8 mouse cellular contexts compared by ENCODE assay signal in the genomic region with DNA sequence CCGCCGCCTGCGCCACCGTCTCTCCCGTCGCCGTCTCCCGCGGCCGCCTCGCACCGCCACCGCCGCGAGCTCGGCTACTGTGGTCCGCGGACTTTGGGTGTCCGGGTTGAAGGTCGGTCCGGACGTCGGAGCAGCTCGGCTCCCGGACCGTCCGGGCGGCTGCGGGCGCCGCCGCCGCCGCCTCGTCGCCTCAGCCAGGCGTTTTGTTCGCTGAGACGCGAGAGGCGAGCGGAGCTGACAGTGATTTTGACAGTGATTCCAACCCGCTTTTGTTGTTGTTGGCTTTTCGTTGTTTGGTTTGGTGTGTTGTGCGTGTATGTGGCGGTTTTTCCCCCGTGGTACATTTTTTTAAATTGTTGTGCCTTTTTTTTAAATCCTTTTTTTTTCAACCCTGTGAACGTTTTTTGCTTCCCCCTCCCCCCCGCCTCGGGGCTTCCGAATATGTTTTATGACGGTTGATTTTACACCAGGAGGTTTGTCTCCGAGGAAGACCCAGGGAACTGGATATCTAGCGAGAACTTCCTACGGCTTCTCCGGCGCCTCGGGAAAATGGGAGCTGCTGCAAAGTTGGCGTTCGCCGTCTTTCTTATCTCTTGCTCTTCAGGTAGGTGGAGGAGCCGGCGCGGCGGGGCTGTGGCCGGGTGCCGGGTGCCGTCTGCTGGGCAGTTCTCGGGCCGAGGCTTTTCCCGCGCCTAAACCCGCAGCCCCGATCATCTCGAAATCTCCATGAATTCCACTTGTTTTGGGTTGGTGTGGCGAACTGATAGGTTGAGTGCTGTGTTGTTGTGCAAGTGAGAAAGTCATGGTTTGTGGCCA. TPM values are rescaled to one million over a fixed set of nuclear protein-coding genes. Genes with fewer than 3 reads are reported as not detected.
A peak's percentile ranks its signal among the peaks of the same experiment; 100 is the strongest.
DNase-seq lines count a peak whose midpoint lies in the region; ATAC-seq and TF ChIP-seq lines count a peak whose summit lies in the region.

No protein-coding gene starts in this region.

- no peak; the same call in 1 of the 2 replicates for TF ChIP-seq POLR2A in liver, adult 2 months (IDR thresholded peaks at IDR 0.05; ENCODE audit: extremely low read depth, insufficient read depth, low read length)

- peak overlapping the region; percentile 78 for H3K4me3 ChIP-seq in embryonic facial prominence, embryonic 10.5 days
- H3K4me3 ChIP-seq in liver, adult 2 months (ENCODE audit: insufficient read depth, low read depth, low read length): peak overlapping the region; percentile 79
- peak overlapping the region; percentile 88 for H3K4me3 ChIP-seq in midbrain, postnatal 0 days (ENCODE audit: low read depth, low read length)
- peak overlapping the region; percentile 77 for H3K4me3 ChIP-seq in stomach, embryonic 15.5 days (replicated peaks)

- peak overlapping the region; percentile 96 for H3K27ac ChIP-seq in embryonic facial prominence, embryonic 10.5 days (replicated peaks)
- H3K27ac ChIP-seq in liver, adult 2 months (replicated peaks; ENCODE audit: insufficient read depth, low read depth, low read length): peak overlapping the region; percentile 90
- H3K27ac ChIP-seq in midbrain, postnatal 0 days (ENCODE audit: low read depth, low read length): peak overlapping the region; percentile 98
- peak overlapping the region; percentile 96 for H3K27ac ChIP-seq in stomach, embryonic 15.5 days

- peaks cover 26% of the 10 kb centered on the region for H3K4me1 ChIP-seq in embryonic facial prominence, embryonic 10.5 days
- peaks cover 14% of the 10 kb centered on the region for H3K4me1 ChIP-seq in liver, adult 2 months (ENCODE audit: control insufficient read depth, insufficient read depth, low read length)
- peaks cover 6% of the 10 kb centered on the region; the same call in 1 of the 2 replicates for H3K4me1 ChIP-seq in midbrain, postnatal 0 days (ENCODE audit: insufficient read depth, low read length)
- no peaks in the 10 kb centered on the region for H3K4me1 ChIP-seq in stomach, embryonic 15.5 days

- WGBS in embryonic facial prominence, embryonic 10.5 days: under 1% methylated on average over 76 of the region's 76 CpGs
- under 1% methylated on average over 76 of the region's 76 CpGs for WGBS in liver, adult 2 months
- WGBS in midbrain, postnatal 0 days: under 1% methylated on average over 73 of the region's 76 CpGs
- under 1% methylated on average over 68 of the region's 76 CpGs for WGBS in stomach, embryonic 15.5 days

- DNase-seq in 3T3-L1 (ENCODE audit: low read depth, low spot score): peak; percentile 61
- peak; percentile 63 for DNase-seq in adrenal gland, postnatal 14 days
- DNase-seq in embryonic facial prominence, embryonic 10.5 days (ENCODE audit: low spot score): peak; percentile 71
- peak; percentile 46 for DNase-seq in heart, adult 8-10 months (ENCODE audit: low spot score)
- DNase-seq in kidney, adult 8-10 months: peak; percentile 12 to 33
- DNase-seq in liver, adult 2 months (ENCODE audit: extremely low read depth, low read depth, low spot score): peak; percentile 53
- peak; percentile 34 for DNase-seq in midbrain, postnatal 0 days (ENCODE audit: low spot score)

- H3K9ac ChIP-seq in liver, adult 2 months (ENCODE audit: low read depth, low read length): peak overlapping the region; percentile 91
- H3K9ac ChIP-seq in midbrain, postnatal 0 days (replicated peaks; ENCODE audit: low read length, poor library complexity, severe bottlenecking): peak overlapping the region; percentile 83
- H3K9ac ChIP-seq in stomach, embryonic 15.5 days: peak overlapping the region; percentile 76

- H3K36me3 ChIP-seq in embryonic facial prominence, embryonic 10.5 days (replicated peaks): no peaks in the 10 kb centered on the region
- no peaks in the 10 kb centered on the region for H3K36me3 ChIP-seq in liver, adult 2 months (ENCODE audit: control insufficient read depth, insufficient read depth, low read length)
- no peaks in the 10 kb centered on the region for H3K36me3 ChIP-seq in midbrain, postnatal 0 days (ENCODE audit: insufficient read depth, low read length)
- H3K36me3 ChIP-seq in stomach, embryonic 15.5 days: no peaks in the 10 kb centered on the region

- H3K9me3 ChIP-seq in embryonic facial prominence, embryonic 10.5 days: no peaks in the 10 kb centered on the region
- H3K9me3 ChIP-seq in midbrain, postnatal 0 days (ENCODE audit: low read length): no peaks in the 10 kb centered on the region
- no peaks in the 10 kb centered on the region for H3K9me3 ChIP-seq in stomach, embryonic 15.5 days

- H3K4me2 ChIP-seq in midbrain, postnatal 0 days (ENCODE audit: low read depth, low read length, poor library complexity, severe bottlenecking): peak overlapping the region; percentile 76
- H3K4me2 ChIP-seq in stomach, embryonic 15.5 days: peak overlapping the region; percentile 58

- peak; percentile 78 for ATAC-seq in midbrain, postnatal 0 days (ENCODE audit: low FRiP score)
- no peak for ATAC-seq in stomach, embryonic 15.5 days (ENCODE audit: insufficient read depth, low FRiP score, low read depth)

- no peak for TF ChIP-seq CTCF in liver, adult 2 months (IDR thresholded peaks at IDR 0.05; ENCODE audit: low read depth, low read length)
- TF ChIP-seq CTCF in midbrain, postnatal 0 days (IDR thresholded peaks at IDR 0.05): no peak

- no peaks in the 10 kb centered on the region for H3K27me3 ChIP-seq in embryonic facial prominence, embryonic 10.5 days (replicated peaks; ENCODE audit: low read depth, poor library complexity, severe bottlenecking)
- H3K27me3 ChIP-seq in liver, adult 2 months (ENCODE audit: control insufficient read depth, insufficient read depth, low read length): no peaks in the 10 kb centered on the region
- no peaks in the 10 kb centered on the region for H3K27me3 ChIP-seq in midbrain, postnatal 0 days (ENCODE audit: insufficient read depth, low read length)
- H3K27me3 ChIP-seq in stomach, embryonic 15.5 days (replicated peaks): no peaks in the 10 kb centered on the region

- H3K79me2 ChIP-seq in liver, adult 2 months (ENCODE audit: control insufficient read depth, insufficient read depth, low read length): peaks cover 9% of the 10 kb centered on the region; the same call in 1 of the 2 replicates

RNA-seq across cellular contexts. Expression of a gene that starts 0.5 kb away (rescaled TPM):
- total RNA-seq in adrenal gland, postnatal 14 days (2021): 17.3 and 19.9 TPM in 2 replicates
- polyA plus RNA-seq in embryonic facial prominence, embryonic 10.5 days (2016; fragmentation: Nextera tagmentation; extraction: Ambion mirVana): 21.1 and 21.2 TPM in 2 replicates
- total RNA-seq in heart, adult 8-10 months (2022): 10 to 100 TPM; 13.4 to 16.5 (median 15.0) TPM
- total RNA-seq in liver, adult 2 months (2014; rRNA removed): 11.4 and 13.1 TPM in 2 replicates
- polyA plus RNA-seq in liver, adult 2 months (2012; rRNA removed): 3.2 and 3.4 TPM in 2 replicates
- total RNA-seq in midbrain, postnatal 0 days (2014; rRNA removed): 69.8 and 92.2 TPM in 2 replicates
- 28.9 and 30.3 TPM in 2 replicates for polyA plus RNA-seq in midbrain, postnatal 0 days (2015; fragmentation: Nextera tagmentation; extraction: Ambion mirVana)
- polyA plus RNA-seq in stomach, embryonic 15.5 days (2015; fragmentation: Nextera tagmentation; extraction: Ambion mirVana): 13.5 and 15.6 TPM in 2 replicates
